ENCODE assay signal across 3 mouse cellular contexts in genomic region chr4:145305661-145306362, GRCm38 (mm10). TPM values are rescaled to one million over a fixed set of nuclear protein-coding genes. Genes with fewer than 3 reads are reported as not detected.
"Had no signal": no experiment of that assay in that cellular context is flagged by ENCODE, and none has a peak within 500 bp of the region (broad histone marks: within the 10 kb centered on the region; RNA-seq: fewer than 3 reads in every experiment).

No protein-coding gene starts in this region.

RNA-seq across cellular contexts. Expression of gene Tnfrsf8, which starts 9.2 kb away (rescaled TPM):
- polyA plus RNA-seq: liver, embryonic 11.5 days; midbrain, embryonic 10.5 days; neural tube, embryonic 13.5 days had no signal
